Mouse (Mus musculus) MEL (cell line): ENCODE data around the gene Mettl27. TPM values are rescaled to one million over a fixed set of nuclear protein-coding genes. Genes with fewer than 3 reads are reported as not detected.

Experiments used
- DNase-seq: peaks from one replicate; pipeline ENCODE4 v3.0.0; 2011; ENCODE audit warnings: low read depth, low spot score
- H3K27ac ChIP-seq: 2 replicates; pipeline ENCODE4 v1.5.1; 2012; ENCODE audit warnings: low read depth, mild to moderate bottlenecking, control low read depth, low read length, moderate library complexity; ENCODE audit not compliant: control insufficient read depth
- H3K27me3 ChIP-seq, 2 experiments: fragments of 150-350 bp in 1 of 2; sonication (generic) in 1 of 2; 2 replicates each; pipeline ENCODE4 v1.6.1; 2012; ENCODE audit warnings: low read length in 2 of 2, mild to moderate bottlenecking in 2 of 2, improper control_type of control experiment in 1 of 2, moderate library complexity in 1 of 2; ENCODE audit not compliant: insufficient read depth in 2 of 2, control insufficient read depth in 1 of 2
- H3K36me3 ChIP-seq, 2 experiments: 2 replicates each; pipeline ENCODE4 v1.6.1; 2012 to 2014; ENCODE audit warnings: low read length in 2 of 2, improper control_type of control experiment in 1 of 2, inconsistent platforms in 1 of 2, mild to moderate bottlenecking in 1 of 2; ENCODE audit not compliant: insufficient read depth in 2 of 2, control insufficient read depth in 1 of 2
- H3K4me1 ChIP-seq, 2 experiments: fragments of 150-350 bp in 1 of 2; sonication (generic) in 1 of 2; 2 replicates each; pipeline ENCODE4 v1.6.1; 2012; ENCODE audit warnings: low read length in 2 of 2, improper control_type of control experiment in 1 of 2, mild to moderate bottlenecking in 1 of 2; ENCODE audit not compliant: insufficient read depth in 2 of 2, control insufficient read depth in 1 of 2
- H3K4me3 ChIP-seq, 2 experiments: fragments of 150-350 bp in 1 of 2; sonication (generic) in 1 of 2; 2 replicates each; pipeline ENCODE4 v1.5.1; 2012; ENCODE audit warnings: low read depth in 2 of 2, low read length in 2 of 2, mild to moderate bottlenecking in 2 of 2, moderate library complexity in 2 of 2, control low read depth in 1 of 2, improper control_type of control experiment in 1 of 2; ENCODE audit not compliant: control insufficient read depth in 1 of 2, insufficient read depth in 1 of 2
- H3K79me2 ChIP-seq: 2 replicates; pipeline ENCODE4 v1.6.1; 2012; ENCODE audit warnings: mild to moderate bottlenecking, low read length, moderate library complexity; ENCODE audit not compliant: control insufficient read depth, poor library complexity, insufficient read depth
- H3K9ac ChIP-seq: 2 replicates; pipeline ENCODE4 v1.6.1; 2012; ENCODE audit warnings: low read depth, mild to moderate bottlenecking, control low read depth, low read length, moderate library complexity; ENCODE audit not compliant: control insufficient read depth, poor library complexity, severe bottlenecking
- H3K9me3 ChIP-seq: fragments of 150-350 bp; sonication (generic); replicated peaks from 2 replicates; pipeline ENCODE4 v1.6.1; 2012; ENCODE audit warnings: mild to moderate bottlenecking, low read length, improper control_type of control experiment, moderate library complexity; ENCODE audit not compliant: insufficient read depth
- BHLHE40 ChIP-seq: IDR thresholded peaks from 2 replicates; pipeline ENCODE4 v1.6.1; 2012; ENCODE audit warnings: low read depth, mild to moderate bottlenecking, inconsistent platforms, low read length, improper control_type of control experiment, borderline replicate concordance
- CHD1 ChIP-seq: IDR thresholded peaks from 2 replicates; pipeline ENCODE4 v1.6.1; 2012; ENCODE audit warnings: low read depth, mild to moderate bottlenecking, inconsistent platforms, low read length, improper control_type of control experiment
- CHD2 ChIP-seq: IDR thresholded peaks from 2 replicates; pipeline ENCODE4 v1.6.1; 2011; ENCODE audit warnings: low read length, improper control_type of control experiment
- CTCF ChIP-seq, 3 experiments: IDR thresholded peaks in 2 of 3; conservative IDR thresholded peaks in 1 of 3; 2 replicates each; pipeline ENCODE4 v1.5.1; 2011 to 2012; ENCODE audit warnings: low read length in 3 of 3, low read depth in 2 of 3, mild to moderate bottlenecking in 2 of 3, improper control_type of control experiment in 1 of 3, inconsistent platforms in 1 of 3, mixed read lengths in 1 of 3, moderate library complexity in 1 of 3; ENCODE audit not compliant: control insufficient read depth in 1 of 3, insufficient read depth in 1 of 3, poor library complexity in 1 of 3, severe bottlenecking in 1 of 3
- E2F4 ChIP-seq: IDR thresholded peaks from 2 replicates; pipeline ENCODE4 v1.6.1; 2011; ENCODE audit warnings: low read depth, low read length, improper control_type of control experiment, borderline replicate concordance
- ELF1 ChIP-seq: IDR thresholded peaks from 2 replicates; pipeline ENCODE4 v1.6.1; 2014; ENCODE audit warnings: low read depth, mild to moderate bottlenecking, inconsistent platforms, low read length, improper control_type of control experiment, moderate library complexity
- EP300 ChIP-seq, 2 experiments: IDR thresholded peaks; 2 replicates each; pipeline ENCODE4 v1.6.1; 2011; ENCODE audit warnings: improper control_type of control experiment in 2 of 2, low read length in 2 of 2, low read depth in 1 of 2, mild to moderate bottlenecking in 1 of 2
- ETS1 ChIP-seq: IDR thresholded peaks from 2 replicates; pipeline ENCODE4 v1.6.1; 2012; ENCODE audit warnings: low read depth, mild to moderate bottlenecking, inconsistent platforms, low read length, improper control_type of control experiment, moderate library complexity
- GABPA ChIP-seq: IDR thresholded peaks from 2 replicates; pipeline ENCODE4 v1.6.1; 2012; ENCODE audit warnings: low read depth, mild to moderate bottlenecking, inconsistent platforms, low read length, improper control_type of control experiment, moderate library complexity
- HCFC1 ChIP-seq: IDR thresholded peaks from 2 replicates; pipeline ENCODE4 v1.6.1; 2012; ENCODE audit warnings: low read depth, mild to moderate bottlenecking, inconsistent platforms, low read length, improper control_type of control experiment, moderate library complexity
- KAT2A ChIP-seq: conservative IDR thresholded peaks from 2 replicates; pipeline ENCODE4 v1.6.1; 2012; ENCODE audit warnings: low read depth, low read length, improper control_type of control experiment, inconsistent platforms
- MAFK ChIP-seq: IDR thresholded peaks from 2 replicates; pipeline ENCODE4 v1.6.1; 2011; ENCODE audit warnings: low read depth, mild to moderate bottlenecking, low read length, improper control_type of control experiment, borderline replicate concordance
- MAZ ChIP-seq: IDR thresholded peaks from 2 replicates; pipeline ENCODE4 v1.6.1; 2012; ENCODE audit warnings: low read depth, mild to moderate bottlenecking, inconsistent platforms, low read length, improper control_type of control experiment
- MEF2A ChIP-seq: IDR thresholded peaks from 2 replicates; pipeline ENCODE4 v1.6.1; 2014; ENCODE audit warnings: low read depth, mild to moderate bottlenecking, inconsistent platforms, low read length, improper control_type of control experiment; ENCODE audit not compliant: poor library complexity, insufficient replicate concordance, severe bottlenecking; ENCODE audit errors: extremely low read depth
- MXI1 ChIP-seq: IDR thresholded peaks from 2 replicates; pipeline ENCODE4 v1.6.1; 2011; ENCODE audit warnings: mild to moderate bottlenecking, low read depth, low read length, improper control_type of control experiment
- MYC ChIP-seq: IDR thresholded peaks from 2 replicates; pipeline ENCODE4 v1.6.1; 2011; ENCODE audit warnings: low read depth, mild to moderate bottlenecking, low read length, improper control_type of control experiment, moderate library complexity
- NELFE ChIP-seq: IDR thresholded peaks from 2 replicates; pipeline ENCODE4 v1.6.1; 2011; ENCODE audit warnings: low read depth, low read length, improper control_type of control experiment
- NRF1 ChIP-seq: IDR thresholded peaks from 2 replicates; pipeline ENCODE4 v1.6.1; 2014; ENCODE audit warnings: low read depth, mild to moderate bottlenecking, inconsistent platforms, low read length, improper control_type of control experiment, moderate library complexity; ENCODE audit not compliant: poor library complexity, insufficient read depth, severe bottlenecking
- POLR2AphosphoS2 ChIP-seq: IDR thresholded peaks from 2 replicates; pipeline ENCODE4 v1.6.1; 2011; ENCODE audit warnings: low read length, improper control_type of control experiment
- POLR2AphosphoS5 ChIP-seq: IDR thresholded peaks from 2 replicates; pipeline ENCODE4 v1.6.1; 2012; ENCODE audit warnings: low read depth, borderline replicate concordance, mild to moderate bottlenecking, inconsistent platforms, low read length, moderate library complexity, mixed read lengths
- RAD21 ChIP-seq: IDR thresholded peaks from 2 replicates; pipeline ENCODE4 v1.6.1; 2011; ENCODE audit warnings: mild to moderate bottlenecking, low read depth, low read length, improper control_type of control experiment
- SIN3A ChIP-seq: IDR thresholded peaks from 2 replicates; pipeline ENCODE4 v1.6.1; 2012; ENCODE audit warnings: low read length, improper control_type of control experiment, inconsistent platforms
- TAL1 ChIP-seq: IDR thresholded peaks from 2 replicates; pipeline ENCODE4 v1.6.1; 2012; ENCODE audit warnings: mild to moderate bottlenecking, inconsistent platforms, low read length, moderate library complexity, mixed read lengths
- TBP ChIP-seq: IDR thresholded peaks from 2 replicates; pipeline ENCODE4 v1.8.0; 2011; ENCODE audit warnings: low read depth, low read length, improper control_type of control experiment
- TCF12 ChIP-seq: IDR thresholded peaks from 2 replicates; pipeline ENCODE4 v1.6.1; 2014; ENCODE audit warnings: low read depth, mild to moderate bottlenecking, inconsistent platforms, low read length, improper control_type of control experiment, moderate library complexity
- USF1 ChIP-seq: IDR thresholded peaks from 2 replicates; pipeline ENCODE4 v1.6.1; 2014; ENCODE audit warnings: low read depth, mild to moderate bottlenecking, inconsistent platforms, low read length, improper control_type of control experiment, moderate library complexity
- USF2 ChIP-seq, 2 experiments: IDR thresholded peaks; 2 replicates each; pipeline ENCODE4 v1.6.1; 2011 to 2012; ENCODE audit warnings: improper control_type of control experiment in 2 of 2, low read length in 2 of 2, borderline replicate concordance in 1 of 2, inconsistent platforms in 1 of 2, low read depth in 1 of 2, mild to moderate bottlenecking in 1 of 2; ENCODE audit not compliant: insufficient read depth in 1 of 2
- ZC3H11A ChIP-seq: IDR thresholded peaks from 2 replicates; pipeline ENCODE4 v1.6.1; 2012; ENCODE audit warnings: low read depth, mild to moderate bottlenecking, inconsistent platforms, low read length, improper control_type of control experiment
- ZKSCAN1 ChIP-seq: IDR thresholded peaks from 2 replicates; pipeline ENCODE4 v1.6.1; 2012; ENCODE audit warnings: low read depth, mild to moderate bottlenecking, inconsistent platforms, low read length, improper control_type of control experiment, moderate library complexity
- ZMIZ1 ChIP-seq: IDR thresholded peaks from 2 replicates; pipeline ENCODE4 v1.6.1; 2012; ENCODE audit warnings: low read depth, mild to moderate bottlenecking, inconsistent platforms, low read length, improper control_type of control experiment, moderate library complexity
- ZNF384 ChIP-seq: IDR thresholded peaks from 2 replicates; pipeline ENCODE4 v1.6.1; 2012; ENCODE audit warnings: low read depth, mild to moderate bottlenecking, inconsistent platforms, low read length, improper control_type of control experiment
- polyA plus RNA-seq, 2 experiments: library from polyadenylated mRNA; stranded (reverse) in 1 of 2; unstranded in 1 of 2; fragments of >175 nt in 1 of 2; fragments of >200 nt in 1 of 2; gene quantifications; 2 replicates each; pipeline versions ENCODE4 v1.2.1 to v1.2.4; 2012; ENCODE audit warnings: low replicate concordance in 2 of 2, low read depth in 1 of 2; ENCODE audit not compliant: insufficient read length in 2 of 2, insufficient read depth in 1 of 2, missing spikeins in 1 of 2
- total RNA-seq: library from RNA; depleted of rRNA; stranded (reverse); fragments of 300-350 nt; gene quantifications from 2 replicates; pipeline ENCODE4 v1.2.3, GENCODE M21; 2012

Mettl27 gene
- total and polyA plus RNA-seq, 3 experiments = 0.96 to 3.1 TPM; not detected in 1

DNA sequence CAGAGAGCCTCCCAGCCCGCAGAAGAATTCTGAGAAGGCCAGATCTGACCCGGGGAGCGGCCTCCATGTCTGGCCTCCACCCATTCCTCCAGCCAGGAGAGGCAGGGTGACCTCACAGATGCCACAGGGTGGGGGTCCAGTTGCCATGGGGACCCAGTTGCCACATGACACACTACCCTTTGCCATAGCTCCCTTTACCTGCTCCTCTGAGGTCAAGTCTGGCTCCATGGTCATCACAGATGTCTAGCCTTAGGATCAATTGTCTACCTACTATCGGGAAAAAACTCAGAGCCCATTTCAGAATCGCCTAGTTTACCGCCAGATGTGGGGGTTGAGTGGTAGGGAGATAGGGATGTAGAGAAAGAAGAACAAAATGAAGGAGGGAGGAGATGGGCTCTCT lies 25.5 kb upstream of the Mettl27 start, which contains the start of gene Tmem270:
Gene Tmem270 (minus strand): TSS at position 101 of the 400 bp plus-strand sequence.
- Histone ChIP-seq H3K4me3 (no peak within 1 kb of the TSS), H3K9ac (no peak within 1 kb of the TSS), H3K79me2 (no peaks in the 10 kb centered on the region), H3K27me3 (no peaks in the 10 kb centered on the region), H3K36me3 (no peaks in the 10 kb centered on the region), H3K9me3 (no peaks in the 10 kb centered on the region), H3K27ac (no peak within 1 kb of the TSS), H3K4me1 (no peaks in the 10 kb centered on the region)
- TF ChIP-seq RAD21 = no peak
- TF ChIP-seq TCF12 = no peak
- no peak for TF ChIP-seq E2F4
- TF ChIP-seq ZC3H11A = no peak
- TF ChIP-seq MXI1 = no peak
- TF ChIP-seq EP300 (IDR thresholded peaks at IDR 0.05; ENCODE audit: low read depth in 1 of 2, low read length in 2 of 2) = no peak
- no peak for TF ChIP-seq NELFE
- TF ChIP-seq KAT2A = no peak
- TF ChIP-seq HCFC1 = no peak
- DNase-seq = no peak

DNA sequence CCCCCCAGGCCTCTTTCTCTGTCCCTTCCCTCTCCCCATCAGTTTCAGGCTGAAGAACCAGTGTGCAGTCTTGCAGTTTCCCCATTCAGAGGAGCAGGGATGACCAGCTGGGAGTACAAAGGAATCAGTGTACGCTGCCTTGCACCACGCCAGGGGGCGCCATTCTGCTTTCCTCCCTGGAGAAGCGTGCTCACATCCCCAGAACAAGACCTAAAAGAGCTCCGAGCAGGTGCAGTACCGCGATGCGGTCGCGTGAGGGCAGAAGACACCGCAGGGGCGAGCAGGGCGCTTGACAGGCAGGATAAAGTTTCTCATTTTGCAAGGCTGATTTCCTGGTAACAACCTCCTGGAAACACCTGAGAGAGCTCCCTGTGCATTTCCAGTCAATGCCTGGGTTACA lies 25.0 kb upstream of the Mettl27 start:
- Histone ChIP-seq H3K79me2 (no peaks in the 10 kb centered on the region), H3K9ac (no peak overlapping the region), H3K4me1 (no peaks in the 10 kb centered on the region), H3K27ac (no peak overlapping the region), H3K9me3 (no peaks in the 10 kb centered on the region), H3K4me3 (no peak overlapping the region), H3K36me3 (no peaks in the 10 kb centered on the region), H3K27me3 (no peaks in the 10 kb centered on the region)
- peak; percentile 94 for DNase-seq
- peak; percentile 97 for TF ChIP-seq ZC3H11A
- TF ChIP-seq MEF2A = no peak
- TF ChIP-seq CHD1 = no peak
- TF ChIP-seq MYC = peak; percentile 91
- no peak for TF ChIP-seq USF2 (IDR thresholded peaks at IDR 0.05; ENCODE audit: borderline replicate concordance in 1 of 2, insufficient read depth in 1 of 2, low read depth in 1 of 2, low read length in 2 of 2)
- no peak for TF ChIP-seq ZNF384
- no peak for TF ChIP-seq TCF12
- TF ChIP-seq POLR2AphosphoS5 = no peak
- no peak for TF ChIP-seq GABPA
- TF ChIP-seq NRF1 = peak; percentile 24; the same call in 1 of the 2 replicates
- peak; percentile 77 for TF ChIP-seq SIN3A
- no peak for TF ChIP-seq TBP
- 0 out of 2 replicates have a peak, but pooled peaks have one; percentile 24 for TF ChIP-seq HCFC1
- peak; percentile 37; the same call in 1 of the 2 replicates for TF ChIP-seq MAZ
- TF ChIP-seq ZMIZ1 = no peak
- TF ChIP-seq EP300 (IDR thresholded peaks at IDR 0.05; ENCODE audit: low read depth in 1 of 2, low read length in 2 of 2) = no peak
- no peak for TF ChIP-seq USF1
- TF ChIP-seq BHLHE40 = 0 out of 2 replicates have a peak, but pooled peaks have one; percentile 14
- TF ChIP-seq MAFK = no peak
- TF ChIP-seq TAL1 = no peak
- no peak for TF ChIP-seq POLR2AphosphoS2
- no peak for TF ChIP-seq CHD2
- TF ChIP-seq ZKSCAN1 = no peak
- TF ChIP-seq CTCF (IDR thresholded peaks at IDR 0.05 in 2 of 3, conservative IDR thresholded peaks at IDR 0.05 in 1 of 3; ENCODE audit: control insufficient read depth in 1 of 3, insufficient read depth in 1 of 3, low read depth in 2 of 3, low read length in 3 of 3, poor library complexity in 1 of 3, severe bottlenecking in 1 of 3) = peak; percentile 87 to 100 (median 97); a peak in 5 of 6 replicates
- TF ChIP-seq RAD21 = peak; percentile 99
- TF ChIP-seq ETS1 = no peak
- TF ChIP-seq ELF1 = 0 out of 2 replicates have a peak, but pooled peaks have one; percentile 20
